Mouse (Mus musculus): ENCODE results near the gene Tnrc6c.

The Tnrc6c gene

GRCm38 (mm10) chr11:117671626-117672025 is 17.5 kb downstream of the Tnrc6c start:
- no peak for DNase-seq (ENCODE audit: low read depth in 1 of 2, low spot score in 2 of 2)

- no peak for DNase-seq (ENCODE audit: low read depth in 1 of 2, low spot score in 2 of 2)
Measured at GRCm38 (mm10) chr11:117674531-117674930, 20.4 kb downstream of the Tnrc6c start.

GRCm38 (mm10) chr11:117676649-117677048 is 22.6 kb downstream of the Tnrc6c start:
- DNase-seq (ENCODE audit: low read depth in 1 of 2, low spot score in 2 of 2): no peak

GRCm38 (mm10) chr11:117677111-117677510 is 23.0 kb downstream of the Tnrc6c start:
- DNase-seq (ENCODE audit: low read depth in 1 of 2, low spot score in 2 of 2): no peak

GRCm38 (mm10) chr11:117677594-117677993 is 23.5 kb downstream of the Tnrc6c start:
- DNase-seq (ENCODE audit: low read depth in 1 of 2, low spot score in 2 of 2): no peak

- no peak for DNase-seq (ENCODE audit: low read depth in 1 of 2, low spot score in 2 of 2)
Measured at GRCm38 (mm10) chr11:117678155-117678554, 24.1 kb downstream of the Tnrc6c start.

- DNase-seq (ENCODE audit: low read depth in 1 of 2, low spot score in 2 of 2): no peak
Measured at GRCm38 (mm10) chr11:117678740-117679139, 24.7 kb downstream of the Tnrc6c start.

GRCm38 (mm10) chr11:117684640-117685039 is 30.6 kb downstream of the Tnrc6c start:
- no peak for DNase-seq (ENCODE audit: low read depth in 1 of 2, low spot score in 2 of 2)

GRCm38 (mm10) chr11:117685461-117685860 is 31.4 kb downstream of the Tnrc6c start:
- DNase-seq (ENCODE audit: low read depth in 1 of 2, low spot score in 2 of 2): no peak

- no peak for DNase-seq (ENCODE audit: low read depth in 1 of 2, low spot score in 2 of 2)
Measured at GRCm38 (mm10) chr11:117686021-117686420, 31.9 kb downstream of the Tnrc6c start.

- DNase-seq (ENCODE audit: low read depth in 1 of 2, low spot score in 2 of 2): no peak
Measured at GRCm38 (mm10) chr11:117688603-117689002, 34.5 kb downstream of the Tnrc6c start.

- no peak for DNase-seq (ENCODE audit: low read depth in 1 of 2, low spot score in 2 of 2)
Measured at GRCm38 (mm10) chr11:117691311-117691710, 37.2 kb downstream of the Tnrc6c start.

- no peak for DNase-seq (ENCODE audit: low read depth in 1 of 2, low spot score in 2 of 2)
Measured at GRCm38 (mm10) chr11:117694050-117694449, 40.0 kb downstream of the Tnrc6c start.

GRCm38 (mm10) chr11:117696585-117696984 is 42.5 kb downstream of the Tnrc6c start:
- no peak for DNase-seq (ENCODE audit: low read depth in 1 of 2, low spot score in 2 of 2)

- no peak for DNase-seq (ENCODE audit: low read depth in 1 of 2, low spot score in 2 of 2)
Measured at GRCm38 (mm10) chr11:117700871-117701270, 46.8 kb downstream of the Tnrc6c start.

- no peak for DNase-seq (ENCODE audit: low read depth in 1 of 2, low spot score in 2 of 2)
Measured at GRCm38 (mm10) chr11:117706267-117706666, 52.2 kb downstream of the Tnrc6c start.

- no peak for DNase-seq (ENCODE audit: low read depth in 1 of 2, low spot score in 2 of 2)
Measured at GRCm38 (mm10) chr11:117707238-117707637, 53.1 kb downstream of the Tnrc6c start.

- DNase-seq (ENCODE audit: low read depth in 1 of 2, low spot score in 2 of 2): no peak
Measured at GRCm38 (mm10) chr11:117709308-117709707, 55.2 kb downstream of the Tnrc6c start.

GRCm38 (mm10) chr11:117710815-117711294 is 56.8 kb downstream of the Tnrc6c start:
- no peak for DNase-seq (ENCODE audit: low read depth in 1 of 2, low spot score in 2 of 2)

- DNase-seq (ENCODE audit: low read depth in 1 of 2, low spot score in 2 of 2): no peak
Measured at GRCm38 (mm10) chr11:117712065-117712464, 58.0 kb downstream of the Tnrc6c start.

GRCm38 (mm10) chr11:117713375-117713774 is 59.3 kb downstream of the Tnrc6c start:
- no peak for DNase-seq (ENCODE audit: low read depth in 1 of 2, low spot score in 2 of 2)

- DNase-seq (ENCODE audit: low read depth in 1 of 2, low spot score in 2 of 2): peak in 1 of 2 experiments; percentile 14
Measured at GRCm38 (mm10) chr11:117718838-117719237, 64.7 kb downstream of the Tnrc6c start.

- no peak for DNase-seq (ENCODE audit: low read depth in 1 of 2, low spot score in 2 of 2)
Measured at GRCm38 (mm10) chr11:117724604-117725301, 70.7 kb downstream of the Tnrc6c start.

Data from monocyte, adult 2 months (primary cell).